Mouse (Mus musculus): ENCODE data around the gene Olfr64.

DNA sequence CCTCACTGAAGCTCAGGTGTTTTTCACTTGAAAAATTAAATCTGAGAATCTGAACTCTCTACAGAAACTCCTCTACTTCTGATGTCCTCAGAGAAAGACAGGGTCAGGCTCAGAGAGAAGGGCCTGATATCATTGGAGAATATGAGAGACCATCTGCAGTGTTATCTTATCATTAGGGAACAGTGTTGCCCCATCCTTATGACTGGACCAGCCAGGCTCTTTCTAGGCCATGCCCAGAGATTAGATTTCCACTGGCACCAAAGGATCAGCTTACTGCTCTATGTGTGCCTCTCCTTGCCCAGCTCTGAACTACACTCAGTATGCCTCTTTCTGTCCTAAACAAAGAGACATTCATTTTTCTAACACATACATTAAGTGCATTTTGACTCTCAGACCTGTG, 21.1 kb upstream of the Olfr64 start:
- TF ChIP-seq FLI1 (IDR thresholded peaks at IDR 0.05; ENCODE audit: low read length) (no peak), GATA1 (IDR thresholded peaks at IDR 0.05; ENCODE audit: borderline replicate concordance, low read length) (no peak)
